Mouse (Mus musculus) retina, adult 2 months (tissue): ENCODE measurements around the gene Cngb1.
"Not testable (repeated sequence)": the region's sequence is repeated elsewhere in the genome, so short reads cannot be mapped to it uniquely, and the experiment has no call there.

ENCODE experiments used
- DNase-seq: peaks from one replicate; pipeline ENCODE4 v3.0.0-alpha.2; 2012; ENCODE audit warnings: low read depth, low spot score

Gene Cngb1

DNA sequence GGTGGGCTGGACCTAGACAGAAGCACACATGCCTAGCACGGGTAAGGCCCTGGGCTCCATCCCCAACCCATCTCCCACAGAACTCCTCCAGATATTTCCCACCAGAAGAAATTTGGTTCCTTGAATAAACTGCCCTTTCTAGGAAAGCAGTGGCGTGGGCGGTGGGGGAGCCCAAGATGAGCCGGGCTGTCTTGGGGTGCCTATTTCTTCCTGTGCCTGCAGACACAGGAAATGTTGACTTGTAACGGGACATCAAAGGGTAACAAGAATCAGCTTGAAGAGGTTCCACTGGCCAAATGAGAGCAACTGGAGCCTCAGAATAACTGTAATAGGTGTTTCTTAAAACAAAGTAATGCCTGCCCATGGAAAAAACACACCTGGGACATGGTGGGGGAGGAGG is 59.1 kb downstream of the Cngb1 start:
- DNase-seq: no peak

DNA sequence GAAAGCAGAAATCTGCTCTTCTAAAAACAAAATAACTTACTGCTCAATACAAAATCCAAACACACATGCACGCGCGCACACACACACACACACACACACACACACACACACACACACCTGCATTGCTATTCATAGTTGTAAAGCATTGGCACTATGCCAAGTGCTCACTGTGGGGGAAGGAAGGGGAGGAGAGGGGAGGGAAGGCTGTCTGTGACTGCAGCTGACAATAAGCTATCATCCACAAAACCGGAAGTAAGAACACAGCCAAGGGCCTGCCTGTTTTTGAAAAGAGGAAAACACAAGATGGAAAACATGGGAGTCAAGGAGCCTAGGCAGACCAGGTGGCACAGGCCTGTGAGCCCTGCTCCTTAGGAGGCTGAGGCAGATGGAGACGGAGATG is 61.2 kb downstream of the Cngb1 start:
- no peak for DNase-seq

DNA sequence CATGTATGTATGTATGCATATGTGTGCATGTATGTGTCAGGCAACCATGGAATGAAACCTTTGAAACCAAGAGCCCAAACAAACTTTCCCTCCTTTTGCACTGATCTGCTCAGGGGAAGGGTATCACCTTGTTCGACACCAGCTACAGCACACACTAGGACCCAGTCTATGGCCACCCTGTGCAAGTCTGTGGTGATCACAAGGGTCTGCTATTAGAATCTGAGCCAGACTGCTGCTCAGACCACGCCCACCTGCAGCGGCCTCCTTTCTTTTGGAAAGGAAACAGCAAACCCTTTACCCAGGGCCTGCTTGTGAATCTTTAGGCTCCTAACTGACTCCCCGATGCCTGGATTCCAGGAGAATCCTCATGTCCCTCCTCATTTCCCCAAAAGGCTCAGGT is 62.5 kb downstream of the Cngb1 start:
- no peak for DNase-seq

DNA sequence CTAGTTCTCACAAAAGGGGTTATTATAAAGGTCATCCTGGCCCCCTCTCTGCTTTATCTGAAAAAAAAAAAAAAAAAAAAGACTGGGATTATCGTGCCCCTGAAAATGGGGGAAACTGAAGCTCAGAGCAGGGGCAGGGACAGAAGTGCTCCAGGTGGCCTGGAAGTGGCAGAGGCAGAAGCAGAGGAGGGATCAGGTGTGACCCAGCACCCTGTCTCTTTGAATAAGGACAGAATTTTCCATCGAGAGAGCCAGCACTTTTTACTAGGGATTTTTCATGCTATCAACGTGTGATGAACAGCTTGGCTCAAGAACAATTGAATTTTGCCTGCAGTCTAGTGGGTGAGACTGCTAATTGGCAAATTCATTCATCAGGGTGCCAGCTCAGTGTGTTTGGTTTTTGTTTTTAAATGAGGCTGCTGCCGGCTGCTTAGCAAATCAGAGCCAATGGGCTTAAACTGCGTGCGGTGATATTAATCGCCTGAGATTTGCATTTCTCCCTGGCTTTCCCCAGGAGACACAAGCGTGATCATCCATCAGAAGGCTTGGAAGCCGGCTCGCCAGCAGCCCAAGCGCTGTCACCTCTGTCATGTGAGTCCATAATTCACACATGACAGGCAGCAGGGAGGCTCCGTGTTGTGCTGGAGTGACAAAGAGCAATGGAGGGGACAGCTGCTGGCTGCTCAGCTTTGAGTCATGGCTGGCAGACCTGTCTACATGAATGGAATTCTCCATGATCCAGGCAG is 63.4 kb downstream of the Cngb1 start:
- DNase-seq: peak; percentile 26

DNA sequence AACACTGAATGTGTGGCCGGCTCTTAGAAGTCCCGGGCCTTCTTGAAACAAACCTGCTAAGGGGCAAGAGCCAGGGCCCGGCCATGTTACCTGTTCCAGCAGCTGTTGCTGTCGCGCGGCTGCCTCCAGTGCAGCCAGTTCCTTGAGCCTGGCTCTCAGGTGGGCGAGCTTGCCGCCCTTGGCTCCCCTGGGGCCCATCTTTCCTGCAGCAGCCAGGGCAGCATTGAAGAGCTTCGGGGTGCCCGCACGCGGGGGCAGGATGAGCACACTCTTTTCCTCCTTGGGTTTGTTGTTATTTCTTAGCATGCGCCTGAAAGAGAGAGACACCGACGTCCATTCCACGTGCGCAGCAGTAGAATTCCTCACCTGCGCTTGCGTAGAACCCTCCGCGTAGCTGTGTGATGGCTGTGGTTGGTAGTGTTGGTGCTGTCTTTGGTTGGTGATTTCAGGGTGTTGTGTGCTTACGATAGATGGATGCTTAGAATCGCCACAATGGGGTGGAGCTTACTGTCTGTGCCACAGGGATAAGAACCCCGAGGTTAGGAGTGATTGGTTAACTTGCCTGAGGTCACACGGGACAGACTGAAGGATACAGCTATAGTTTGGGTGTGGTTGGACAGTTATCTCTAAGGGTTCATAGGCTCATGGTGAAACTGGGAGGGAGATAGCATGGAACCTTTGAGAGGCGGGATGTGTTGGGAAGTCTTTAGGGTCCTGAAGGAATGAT is 64.1 kb downstream of the Cngb1 start:
- DNase-seq: no peak

DNA sequence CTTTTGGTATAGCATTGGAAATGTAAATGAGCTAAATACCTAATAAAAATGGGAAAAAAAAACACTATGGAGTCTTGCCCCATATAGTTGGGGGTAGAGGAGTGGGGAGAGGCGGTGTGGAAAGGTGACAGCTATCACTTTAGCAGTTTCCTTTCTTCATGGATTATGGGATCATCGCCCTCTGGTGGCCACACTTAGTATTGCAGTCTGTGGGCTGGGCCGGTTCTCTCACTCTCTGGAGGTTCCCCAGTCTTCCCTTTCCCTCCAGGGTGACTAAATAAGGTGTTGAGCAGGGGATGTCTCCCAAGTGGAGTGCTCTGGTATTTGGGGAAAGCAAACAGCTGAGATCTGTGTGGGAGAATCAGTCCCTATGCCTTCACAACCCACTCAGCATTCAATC is 70.7 kb downstream of the Cngb1 start:
- DNase-seq: peak; percentile 56

DNA sequence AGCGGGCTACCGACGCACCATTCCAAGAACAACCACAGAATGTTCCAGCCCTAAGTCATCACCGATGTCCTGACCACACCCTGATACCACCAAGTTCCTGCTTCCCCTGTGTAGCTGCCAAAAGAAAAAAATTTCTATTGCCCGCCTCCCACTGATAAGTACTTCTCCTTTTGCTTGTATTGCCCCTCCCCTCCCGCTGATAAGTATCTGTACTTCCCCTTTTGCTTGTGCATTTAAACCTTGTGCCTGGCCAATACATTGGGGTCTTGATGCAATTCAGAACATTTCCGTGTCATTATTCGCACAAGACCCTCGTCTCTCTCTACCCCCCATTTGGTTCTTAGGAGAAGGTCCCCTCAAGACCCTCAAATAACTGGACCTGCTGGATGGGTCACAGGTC is 76.3 kb downstream of the Cngb1 start:
- not testable (repeated sequence) for DNase-seq

DNA sequence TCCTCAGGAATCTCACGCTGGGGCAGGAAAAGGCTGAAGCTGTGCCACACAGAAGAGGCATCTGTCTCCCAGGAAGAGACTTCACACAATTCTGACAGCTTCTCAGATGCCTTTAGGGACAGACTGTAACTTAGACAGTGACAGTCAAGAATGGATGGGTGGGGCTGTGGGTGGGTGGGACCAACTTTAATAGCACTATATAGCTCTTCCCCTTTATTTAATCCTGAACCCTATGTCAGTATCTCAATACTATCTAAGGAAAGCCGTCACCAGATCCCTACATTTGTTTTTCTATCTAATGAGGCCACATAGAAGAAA is 79.3 kb downstream of the Cngb1 start:
- DNase-seq: no peak

DNA sequence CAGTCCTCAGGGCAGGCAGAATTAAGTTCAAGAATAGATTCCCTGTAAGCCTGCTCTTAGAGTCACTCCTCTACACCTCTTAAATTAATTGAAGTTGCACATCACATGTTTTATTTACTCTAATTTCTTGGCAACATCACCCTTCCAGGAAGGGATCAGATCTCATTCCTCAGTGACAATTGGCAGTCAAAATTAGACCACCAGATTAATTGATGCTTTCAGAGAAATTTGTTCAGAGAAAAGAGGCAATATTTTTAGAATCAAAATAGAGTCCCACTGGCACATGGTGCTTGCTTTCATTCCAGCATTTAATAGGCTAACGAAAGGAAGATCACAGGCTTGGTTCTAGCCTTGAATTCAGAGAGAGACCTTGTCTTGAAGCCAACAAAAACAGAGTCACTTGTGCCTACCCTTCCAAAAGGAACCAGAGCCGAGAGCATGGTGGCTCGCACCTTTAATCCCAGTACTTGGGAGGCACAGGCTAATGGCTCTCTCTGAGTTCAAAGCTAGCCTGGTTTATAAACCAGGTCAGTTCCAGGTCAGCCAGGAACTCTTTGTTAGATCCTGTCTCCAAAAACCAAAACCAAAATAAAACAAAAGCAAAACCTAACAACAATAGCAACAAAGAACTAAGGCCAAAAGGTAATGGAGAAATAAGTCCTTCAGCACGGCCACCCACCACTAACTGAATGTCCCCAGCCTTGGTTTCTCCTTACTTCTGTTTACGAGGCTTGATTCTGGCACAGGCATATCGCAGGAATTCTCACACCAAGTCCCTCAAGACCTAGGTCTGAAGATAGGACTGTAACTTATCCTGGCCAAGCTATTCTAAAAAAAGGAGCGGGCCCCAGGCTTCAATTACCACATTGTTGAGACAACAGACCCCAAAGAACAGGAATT is 79.9 kb downstream of the Cngb1 start:
- DNase-seq: no peak

DNA sequence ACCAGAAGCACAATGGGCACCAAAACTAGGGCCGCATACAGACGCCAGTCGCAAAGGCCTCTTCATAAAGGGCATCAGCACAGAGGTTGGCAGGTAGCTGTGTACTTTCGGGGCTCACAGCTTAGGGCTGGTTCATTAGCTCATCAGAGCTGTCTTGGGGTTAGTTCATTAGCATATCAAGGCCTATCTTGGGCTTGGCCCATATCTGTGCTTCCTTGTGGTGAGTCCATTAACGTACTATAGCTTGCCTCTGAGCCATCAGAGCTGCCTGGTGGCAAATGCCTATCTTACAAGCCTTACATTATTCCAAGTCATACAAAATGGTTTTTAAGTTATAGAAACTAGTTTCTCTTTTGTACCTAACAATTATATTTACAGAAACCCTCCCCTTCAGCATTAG is 82.4 kb downstream of the Cngb1 start:
- DNase-seq: no peak

DNA sequence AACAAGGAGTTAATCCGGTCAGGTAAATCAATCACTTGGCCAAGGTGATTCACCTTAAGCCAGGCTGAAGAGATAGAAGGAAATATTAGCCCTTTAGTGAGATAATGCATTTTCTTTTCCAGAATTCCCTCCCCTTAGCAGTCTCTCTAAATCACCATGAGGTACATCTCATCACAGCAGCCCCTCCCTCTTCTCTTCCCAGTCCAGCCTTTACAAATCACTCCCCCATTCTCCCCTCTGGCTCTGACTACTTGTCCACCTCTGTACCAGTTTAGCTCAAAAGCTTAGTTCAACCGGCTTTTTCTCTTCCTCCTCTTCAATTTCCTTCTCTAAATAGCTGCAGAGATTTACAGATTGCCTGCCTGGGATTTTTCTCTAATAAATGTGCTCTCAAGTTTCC is 85.3 kb downstream of the Cngb1 start:
- DNase-seq: no peak

DNA sequence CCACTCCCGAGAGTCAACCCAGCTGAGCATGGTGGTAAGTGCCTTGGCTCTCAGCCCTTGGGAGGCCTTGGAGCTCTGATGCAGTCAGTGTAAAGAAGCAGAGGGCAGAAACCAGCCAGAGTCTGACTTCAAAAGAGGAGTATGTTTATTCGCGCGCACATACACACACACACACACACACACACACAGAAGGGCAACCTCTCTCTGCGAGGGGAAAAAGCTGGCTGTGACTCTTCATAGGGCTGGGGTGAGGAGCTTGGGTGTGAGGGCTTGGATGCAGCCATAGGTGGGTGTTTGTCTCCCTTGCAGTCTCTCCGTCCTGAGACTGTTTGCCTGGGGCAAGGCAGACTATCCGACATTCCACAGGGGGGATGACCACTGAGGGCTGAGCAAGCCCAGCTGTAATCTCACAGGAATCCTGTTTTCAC is 85.8 kb downstream of the Cngb1 start:
- DNase-seq: no peak

DNA sequence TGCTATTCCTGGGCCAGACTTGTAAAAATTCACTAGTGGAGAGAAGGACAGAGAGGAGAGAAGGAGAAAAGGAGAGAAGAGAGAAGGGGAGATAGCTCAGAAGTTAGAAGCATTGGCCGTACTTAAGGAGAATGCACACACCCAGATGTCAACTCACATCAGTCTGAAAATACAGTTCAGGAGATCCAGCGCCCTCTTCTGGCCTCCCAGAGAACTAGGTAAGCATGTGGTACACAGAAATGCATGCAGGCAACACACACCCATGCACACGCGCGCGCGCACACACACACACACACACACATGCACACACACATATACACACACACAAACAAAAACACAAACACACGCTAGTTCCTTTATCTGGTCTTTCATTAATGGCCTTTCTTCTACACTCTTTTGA is 86.8 kb downstream of the Cngb1 start:
- DNase-seq: no peak

DNA sequence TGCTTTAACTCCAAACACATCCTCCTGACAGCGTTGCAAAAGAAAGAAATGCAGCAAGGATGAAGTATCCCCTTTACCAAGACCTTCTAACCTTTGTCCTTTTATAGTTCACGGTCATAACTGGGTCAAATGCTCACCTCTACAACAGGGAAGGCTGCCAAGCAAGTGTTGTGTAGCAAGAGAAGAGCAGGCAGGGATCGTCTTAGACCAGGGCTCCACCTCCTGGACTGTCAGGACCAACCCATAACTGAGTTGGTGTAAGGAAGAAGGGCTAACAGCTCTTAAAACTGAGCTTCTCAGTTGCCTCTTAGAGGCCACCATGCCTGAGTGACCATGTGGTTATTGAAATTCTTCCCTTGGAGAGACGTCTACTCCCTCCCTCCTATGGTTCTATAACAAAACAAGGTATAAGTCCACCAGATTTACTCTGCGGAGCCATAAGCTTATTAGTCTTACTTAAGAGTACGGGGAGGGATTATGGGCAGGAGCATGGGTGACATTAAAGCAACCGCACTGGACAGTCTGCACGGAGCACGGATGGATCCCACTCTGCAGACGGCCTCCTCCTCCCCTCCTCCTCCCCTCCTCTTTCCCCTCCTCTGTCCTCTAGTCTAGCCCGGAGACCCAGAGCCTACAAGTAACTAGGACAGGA is 90.5 kb downstream of the Cngb1 start:
- DNase-seq: peak; percentile 71

DNA sequence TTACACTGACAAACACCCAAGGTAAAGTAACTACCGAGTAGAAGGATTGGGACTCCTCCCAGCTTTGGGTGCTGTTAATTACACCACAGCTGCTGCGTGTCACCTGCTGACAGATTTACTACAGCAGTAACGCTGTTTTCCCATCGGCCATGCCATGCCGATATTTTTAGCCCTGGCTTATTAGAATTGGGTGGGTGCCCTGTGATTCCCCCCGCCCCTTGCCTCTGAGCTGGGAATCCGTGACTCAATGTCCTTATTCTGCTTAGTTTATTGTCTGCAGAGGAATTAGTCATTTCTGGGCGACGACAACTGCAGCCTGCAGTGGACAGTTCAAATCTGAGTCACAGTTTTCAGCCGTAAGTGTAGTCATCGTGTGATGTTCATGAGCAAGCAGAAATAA is 96.5 kb downstream of the Cngb1 start:
- no peak for DNase-seq

DNA sequence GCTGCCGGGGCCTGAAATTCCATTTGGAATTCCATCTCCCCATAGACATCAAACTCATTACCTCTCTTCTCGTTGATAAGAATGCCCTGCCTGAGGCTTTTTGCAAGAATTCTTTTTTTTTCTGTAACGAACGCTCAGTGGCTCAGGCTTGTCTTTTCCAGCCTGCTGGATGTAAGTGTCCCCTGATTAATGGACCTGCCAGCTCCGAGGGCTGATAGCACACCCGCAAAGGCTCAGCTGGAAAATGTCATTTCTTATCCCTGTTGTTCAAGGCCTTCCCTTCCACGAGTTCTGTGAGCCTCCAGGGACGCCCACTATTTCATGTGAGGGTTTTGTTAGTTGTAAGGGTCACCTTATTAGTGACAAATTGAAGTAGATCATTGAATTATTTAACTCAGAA is 100.4 kb downstream of the Cngb1 start:
- DNase-seq: no peak

DNA sequence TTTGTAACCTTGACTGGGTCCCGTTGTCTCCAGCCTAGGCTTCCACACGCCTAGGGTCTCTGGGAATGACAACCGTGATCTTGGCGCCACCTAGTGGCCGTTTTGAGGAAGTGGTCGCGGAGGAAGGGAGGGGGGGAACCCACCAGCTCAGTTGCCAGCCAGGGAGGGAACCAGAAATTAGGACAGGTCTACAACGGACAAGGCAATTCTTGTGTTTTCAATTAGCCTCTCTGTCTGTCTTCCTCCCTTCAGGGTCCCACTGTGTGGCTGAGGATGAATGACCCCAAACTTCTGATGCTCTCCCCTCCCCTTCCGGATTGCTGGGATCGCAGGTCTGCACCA is 102.4 kb downstream of the Cngb1 start:
- DNase-seq: peak; percentile 70

DNA sequence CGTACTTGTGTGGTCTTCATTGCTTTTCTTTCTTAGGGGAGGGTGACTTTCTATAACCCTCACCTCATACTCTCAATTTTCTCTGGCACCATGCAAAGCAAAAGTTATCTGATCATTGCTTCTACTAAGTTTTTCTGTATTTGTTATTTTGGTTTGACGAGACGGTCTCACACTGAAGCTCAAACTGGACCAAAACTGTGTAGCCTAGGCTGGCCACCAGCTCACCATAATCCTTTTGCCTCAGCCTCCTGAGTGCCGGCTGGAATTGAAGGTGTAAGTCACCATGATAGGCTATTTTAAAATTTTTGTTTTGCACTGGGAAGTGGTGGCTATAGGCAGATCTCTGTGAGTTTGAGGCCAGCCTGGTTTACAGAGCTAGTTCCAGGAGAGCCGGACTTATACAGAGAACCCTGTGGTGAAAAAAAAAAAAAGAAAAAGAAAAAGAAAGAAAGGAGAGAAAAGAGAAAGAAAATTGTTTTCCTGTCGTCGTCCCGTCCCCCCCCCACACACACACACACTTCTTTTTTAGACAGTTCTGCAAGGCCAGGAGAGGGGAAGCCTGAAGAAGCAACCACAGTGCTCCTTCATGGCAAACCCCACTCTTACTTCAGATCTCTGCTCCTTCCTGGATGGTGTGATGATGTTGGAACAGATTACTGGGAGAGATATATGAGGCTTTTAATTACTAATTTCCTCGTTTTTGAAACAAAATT is 102.9 kb downstream of the Cngb1 start:
- no peak for DNase-seq

DNA sequence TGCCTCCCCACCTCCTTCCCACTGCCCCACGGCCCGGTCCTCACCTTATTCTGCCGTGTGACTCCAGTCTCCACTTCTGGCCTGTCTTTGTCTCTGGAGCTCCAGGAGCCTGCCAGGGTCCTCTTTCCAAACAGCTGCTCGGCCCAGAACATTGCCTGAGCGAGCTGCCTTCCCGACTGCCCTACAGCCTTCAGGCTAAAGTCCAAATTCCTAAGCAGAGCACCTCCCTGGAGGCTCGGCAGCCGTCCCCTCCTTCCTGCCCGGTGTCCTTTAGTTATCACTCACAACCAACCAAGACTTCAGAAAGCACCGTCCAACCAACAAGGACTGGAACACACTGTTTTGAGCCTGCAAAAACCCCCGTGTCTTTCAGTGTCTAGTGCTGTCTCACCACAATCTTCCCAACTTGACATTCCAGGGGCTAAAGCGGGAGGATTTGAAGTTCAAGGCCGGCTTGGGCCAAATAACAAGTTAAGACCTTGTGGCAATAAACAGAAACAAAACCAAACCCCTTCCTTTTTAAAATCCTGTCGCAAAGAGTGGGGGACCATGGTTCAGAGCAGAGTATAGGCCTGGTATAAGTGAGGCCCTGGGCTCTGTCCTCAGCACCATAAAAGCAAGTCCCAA is 103.6 kb downstream of the Cngb1 start, which contains the start of gene Kifc3:
Gene Kifc3, minus strand, starts transcription at position 164 of the 627 bp plus-strand sequence.
- no peak for DNase-seq

DNA sequence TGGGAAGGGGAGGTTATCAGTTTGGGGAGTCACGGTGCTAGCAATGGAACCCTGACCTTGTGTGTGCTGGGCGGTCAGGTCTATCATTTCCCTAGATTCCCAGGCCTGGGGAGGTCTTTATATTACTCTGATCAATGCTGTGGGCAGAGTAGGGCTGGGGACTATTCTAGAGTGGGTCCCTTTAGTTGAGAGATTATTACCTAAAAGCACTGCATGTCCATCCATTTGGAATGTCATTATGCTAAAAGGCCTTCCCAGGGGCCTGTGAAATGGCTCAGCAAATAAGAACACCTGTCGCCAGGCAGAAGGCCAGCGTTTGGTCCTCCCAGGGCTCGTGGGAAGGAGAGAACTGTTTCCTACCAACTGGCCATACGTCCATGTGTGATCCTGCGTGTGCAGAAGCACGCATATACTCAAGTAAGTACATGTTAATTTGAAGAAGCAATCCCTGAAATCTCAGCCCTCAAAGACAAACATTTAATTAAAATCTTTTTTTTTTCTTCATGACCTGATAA is 104.3 kb downstream of the Cngb1 start:
- no peak for DNase-seq

DNA sequence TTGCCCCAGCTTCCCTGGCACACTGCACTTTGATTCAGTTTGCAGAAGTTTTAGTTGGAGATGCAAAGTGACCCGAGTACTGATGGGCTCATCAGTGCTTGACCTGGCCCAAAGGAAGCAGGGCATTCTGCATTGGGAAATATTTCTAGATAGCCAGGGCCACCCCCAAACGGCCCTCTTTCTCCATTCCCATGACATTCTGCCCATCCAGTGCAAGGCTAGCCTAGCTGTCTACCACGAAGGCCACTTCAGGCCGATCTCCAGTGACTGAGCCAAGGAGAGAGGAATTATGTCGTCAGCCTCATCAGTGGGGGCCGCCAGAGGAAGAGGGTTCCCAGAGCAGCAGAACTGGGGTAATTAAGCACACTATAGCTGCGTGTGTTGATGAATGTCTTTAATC is 104.9 kb downstream of the Cngb1 start:
- DNase-seq: no peak
